Comparison of ENCODE assay signal across 9 mouse cellular contexts in genomic region chr9:119192202-119192990, GRCm38 (mm10). TPM values are rescaled to one million over a fixed set of nuclear protein-coding genes. Genes with fewer than 3 reads are reported as not detected.
DNase-seq lines count a peak whose midpoint lies in the region; ATAC-seq and TF ChIP-seq lines count a peak whose summit lies in the region.
"Had no signal": no experiment of that assay in that cellular context is flagged by ENCODE, and none has a peak within 500 bp of the region (broad histone marks: within the 10 kb centered on the region; RNA-seq: fewer than 3 reads in every experiment).

No protein-coding gene starts in this region.

- no peak overlapping the region for H3K4me3 ChIP-seq in layer of hippocampus, adult 2 months
- no peak overlapping the region for H3K4me3 ChIP-seq in cerebellum, adult 2 months (replicated peaks; ENCODE audit: insufficient read depth, low read depth, low read length)
- no peak overlapping the region for H3K4me3 ChIP-seq in intestine, embryonic 16.5 days (ENCODE audit: low read length)
- H3K4me3 ChIP-seq in lung, adult 2 months (replicated peaks; ENCODE audit: extremely low read depth, low read depth, low read length): no peak overlapping the region
- H3K4me3 ChIP-seq in midbrain, embryonic 13.5 days (replicated peaks): no peak overlapping the region
- H3K4me3 ChIP-seq: midbrain, embryonic 12.5 days had no signal

- TF ChIP-seq CTCF in layer of hippocampus, adult 2 months (conservative IDR thresholded peaks at IDR 0.05): peak; percentile 71
- TF ChIP-seq CTCF in cerebellum, adult 2 months (IDR thresholded peaks at IDR 0.05; ENCODE audit: borderline replicate concordance, insufficient read depth, low read depth, low read length): peak; percentile 73
- peak; percentile 81 for TF ChIP-seq CTCF in lung, adult 2 months (IDR thresholded peaks at IDR 0.05; ENCODE audit: insufficient read depth, low read length)

- peak in 1 of 2 experiments; percentile 29 for DNase-seq in layer of hippocampus, adult 2 months (ENCODE audit: low spot score in 2 of 2)
- no peak for DNase-seq in layer of hippocampus, adult 9-11 months
- DNase-seq in R1 (ENCODE audit: low read depth, low spot score): peak; percentile 75
- peak; percentile 25 to 43 for DNase-seq in cerebellum, adult 2 months
- peak; percentile 57 for DNase-seq in lung, adult 2 months
- peak; percentile 53 for DNase-seq in testis, postnatal 10 days (ENCODE audit: low spot score)

- no peaks in the 10 kb centered on the region for H3K36me3 ChIP-seq in intestine, embryonic 16.5 days (ENCODE audit: control insufficient read depth, insufficient read depth, low read length)
- H3K36me3 ChIP-seq in midbrain, embryonic 13.5 days: no peaks in the 10 kb centered on the region
- H3K36me3 ChIP-seq: midbrain, embryonic 12.5 days had no signal

- no peak overlapping the region for H3K27ac ChIP-seq in layer of hippocampus, adult 2 months
- no peak overlapping the region for H3K27ac ChIP-seq in cerebellum, adult 2 months (ENCODE audit: insufficient read depth, low read length)
- H3K27ac ChIP-seq in intestine, embryonic 16.5 days (ENCODE audit: low read length): no peak overlapping the region
- no peak overlapping the region for H3K27ac ChIP-seq in midbrain, embryonic 13.5 days
- H3K27ac ChIP-seq: midbrain, embryonic 12.5 days had no signal

- no peaks in the 10 kb centered on the region for H3K27me3 ChIP-seq in cerebellum, adult 2 months (ENCODE audit: control insufficient read depth, insufficient read depth, low read length)
- H3K27me3 ChIP-seq in intestine, embryonic 16.5 days (replicated peaks; ENCODE audit: control insufficient read depth, insufficient read depth, low read length): no peaks in the 10 kb centered on the region
- H3K27me3 ChIP-seq in midbrain, embryonic 13.5 days: no peaks in the 10 kb centered on the region
- H3K27me3 ChIP-seq: midbrain, embryonic 12.5 days had no signal

- H3K9me3 ChIP-seq in intestine, embryonic 16.5 days (ENCODE audit: control insufficient read depth, low read length): no peaks in the 10 kb centered on the region
- H3K9me3 ChIP-seq in midbrain, embryonic 13.5 days: no peaks in the 10 kb centered on the region
- H3K9me3 ChIP-seq: midbrain, embryonic 12.5 days had no signal

- TF ChIP-seq POLR2A in cerebellum, adult 2 months (IDR thresholded peaks at IDR 0.05; ENCODE audit: borderline replicate concordance, insufficient read depth, low read length): no peak
- TF ChIP-seq POLR2A in lung, adult 2 months (IDR thresholded peaks at IDR 0.05; ENCODE audit: borderline replicate concordance, extremely low read depth, low read depth, low read length): no peak

- H3K4me2 ChIP-seq in intestine, embryonic 16.5 days (ENCODE audit: low read depth, low read length): no peak overlapping the region
- H3K4me2 ChIP-seq in midbrain, embryonic 13.5 days (replicated peaks): no peak overlapping the region
- H3K4me2 ChIP-seq: midbrain, embryonic 12.5 days had no signal

- no peak overlapping the region for H3K9ac ChIP-seq in intestine, embryonic 16.5 days (ENCODE audit: low read depth, low read length)
- H3K9ac ChIP-seq in midbrain, embryonic 13.5 days (replicated peaks): no peak overlapping the region
- H3K9ac ChIP-seq: midbrain, embryonic 12.5 days had no signal

- 38% methylated on average over 11 of the region's 11 CpGs for WGBS in cerebellum, adult 2 months
- 33% methylated on average over 11 of the region's 11 CpGs for WGBS in intestine, embryonic 16.5 days
- 36% methylated on average over 11 of the region's 11 CpGs for WGBS in lung, adult 2 months
- 38% methylated on average over 11 of the region's 11 CpGs for WGBS in midbrain, embryonic 13.5 days

- ATAC-seq in intestine, embryonic 16.5 days: peak; percentile 75
- ATAC-seq in midbrain, embryonic 13.5 days: no peak

- no peaks in the 10 kb centered on the region for H3K4me1 ChIP-seq in cerebellum, adult 2 months (ENCODE audit: control insufficient read depth, insufficient read depth, low read length)
- H3K4me1 ChIP-seq in intestine, embryonic 16.5 days (ENCODE audit: control insufficient read depth, insufficient read depth, low read length): no peaks in the 10 kb centered on the region
- no peaks in the 10 kb centered on the region for H3K4me1 ChIP-seq in lung, adult 2 months (ENCODE audit: control insufficient read depth, insufficient read depth, low read length)
- no peaks in the 10 kb centered on the region for H3K4me1 ChIP-seq in midbrain, embryonic 13.5 days (replicated peaks)
- H3K4me1 ChIP-seq: midbrain, embryonic 12.5 days had no signal

RNA-seq across cellular contexts. Expression of gene Slc22a13, which starts 16.5 kb away (rescaled TPM):
- not detected for total RNA-seq in layer of hippocampus, adult 2 months (2021)
- not detected in 2 replicates for polyA plus RNA-seq in cerebellum, adult 2 months (2012; rRNA removed)
- polyA plus RNA-seq in intestine, embryonic 16.5 days (2015; fragmentation: Nextera tagmentation; extraction: Ambion mirVana): not detected in 2 replicates
- polyA plus RNA-seq in lung, adult 2 months (2012; rRNA removed): 0.06 and 0.11 TPM in 2 replicates
- polyA plus RNA-seq in midbrain, embryonic 13.5 days (2015; fragmentation: Nextera tagmentation; extraction: Ambion mirVana): not detected in 2 replicates
- polyA plus RNA-seq: midbrain, embryonic 12.5 days had no signal

RNA-seq across cellular contexts. Expression of gene Gm47289, which starts 33.4 kb away (rescaled TPM):
- total RNA-seq in layer of hippocampus, adult 2 months (2021): not detected
- not detected in 2 replicates for polyA plus RNA-seq in cerebellum, adult 2 months (2012; rRNA removed)
- not detected in 2 replicates for polyA plus RNA-seq in intestine, embryonic 16.5 days (2015; fragmentation: Nextera tagmentation; extraction: Ambion mirVana)
- polyA plus RNA-seq in lung, adult 2 months (2012; rRNA removed): not detected in 2 replicates
- not detected in 2 replicates for polyA plus RNA-seq in midbrain, embryonic 13.5 days (2015; fragmentation: Nextera tagmentation; extraction: Ambion mirVana)
- polyA plus RNA-seq: midbrain, embryonic 12.5 days had no signal

RNA-seq across cellular contexts. Expression of gene Acaa1b, which starts 35.5 kb away (rescaled TPM):
- total RNA-seq in layer of hippocampus, adult 2 months (2021): 1 to 10 TPM; 1.6 TPM
- polyA plus RNA-seq in cerebellum, adult 2 months (2012; rRNA removed): 0.52 and 1.2 TPM in 2 replicates
- 3.1 and 3.7 TPM in 2 replicates for polyA plus RNA-seq in intestine, embryonic 16.5 days (2015; fragmentation: Nextera tagmentation; extraction: Ambion mirVana)
- 14.8 and 21.9 TPM in 2 replicates for polyA plus RNA-seq in lung, adult 2 months (2012; rRNA removed)
- 1.4 TPM in 2 replicates for polyA plus RNA-seq in midbrain, embryonic 13.5 days (2015; fragmentation: Nextera tagmentation; extraction: Ambion mirVana)
